Mouse (Mus musculus): Measurements from ENCODE around the gene Adgrg5. TPM values are rescaled to one million over a fixed set of nuclear protein-coding genes. Genes with fewer than 3 reads are reported as not detected.
A peak's percentile ranks its signal among the peaks of the same experiment; 100 is the strongest.

Gene Adgrg5
- polyA plus RNA-seq, 1 experiment from 2014 or later = 0.11 TPM

DNA sequence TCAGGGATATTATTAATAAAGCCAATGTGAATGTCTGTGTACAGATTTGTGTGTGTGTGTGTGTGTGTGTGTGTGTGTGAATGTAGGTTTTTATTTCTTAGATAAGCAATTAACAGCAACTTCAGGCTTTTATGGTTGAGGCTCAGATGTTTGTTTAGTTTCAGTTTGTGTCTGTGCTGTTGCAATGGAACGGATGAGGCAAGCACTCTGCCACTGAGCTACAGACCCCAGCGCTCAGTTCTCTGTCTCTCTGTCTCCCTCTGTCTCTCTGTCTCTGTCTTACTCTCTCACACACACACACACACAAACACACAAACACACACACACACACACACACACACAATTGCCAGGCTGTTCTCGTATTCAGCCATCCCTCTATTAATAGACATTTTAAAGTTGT is 4.7 kb downstream of the Adgrg5 start:
- no peak overlapping the region for H3K4me3 ChIP-seq (ENCODE audit: low read depth, low read length)
- no peak for ATAC-seq (ENCODE audit: low read depth)

GRCm38 (mm10) chr8:94933918-94934317 is 10.4 kb downstream of the Adgrg5 start:
- H3K4me1 ChIP-seq (ENCODE audit: control insufficient read depth, insufficient read depth, low read length) = no peaks in the 10 kb centered on the region
- WGBS = 76% methylated on average over 5 of the region's 5 CpGs
- H3K9me3 ChIP-seq (ENCODE audit: control insufficient read depth, low read length) = no peaks in the 10 kb centered on the region
- H3K27ac ChIP-seq (ENCODE audit: low read depth, low read length) = no peak overlapping the region
- no peak overlapping the region for H3K4me2 ChIP-seq (ENCODE audit: low read depth, low read length)
- H3K9ac ChIP-seq (replicated peaks; ENCODE audit: low read depth, low read length) = no peak overlapping the region
- H3K27me3 ChIP-seq (ENCODE audit: control insufficient read depth, insufficient read depth, low read length) = no peaks in the 10 kb centered on the region
- ATAC-seq (ENCODE audit: low read depth) = no peak
- no peaks in the 10 kb centered on the region for H3K36me3 ChIP-seq (ENCODE audit: control insufficient read depth, insufficient read depth, low read length)
- no peak overlapping the region for H3K4me3 ChIP-seq (ENCODE audit: low read depth, low read length)

More for the DNA sequence above, 4.7 kb downstream of the Adgrg5 start:
- H3K27me3 ChIP-seq (ENCODE audit: control insufficient read depth, insufficient read depth, low read length) = no peaks in the 10 kb centered on the region
- no peaks in the 10 kb centered on the region for H3K4me1 ChIP-seq (ENCODE audit: control insufficient read depth, insufficient read depth, low read length)
- no peak overlapping the region for H3K4me2 ChIP-seq (ENCODE audit: low read depth, low read length)
- no peak overlapping the region for H3K27ac ChIP-seq (ENCODE audit: low read depth, low read length)
- no peak overlapping the region for H3K9ac ChIP-seq (replicated peaks; ENCODE audit: low read depth, low read length)
- WGBS = 82% methylated on average over 3 of the region's 3 CpGs
- H3K36me3 ChIP-seq (ENCODE audit: control insufficient read depth, insufficient read depth, low read length) = no peaks in the 10 kb centered on the region
- H3K9me3 ChIP-seq (ENCODE audit: control insufficient read depth, low read length) = no peaks in the 10 kb centered on the region

DNA sequence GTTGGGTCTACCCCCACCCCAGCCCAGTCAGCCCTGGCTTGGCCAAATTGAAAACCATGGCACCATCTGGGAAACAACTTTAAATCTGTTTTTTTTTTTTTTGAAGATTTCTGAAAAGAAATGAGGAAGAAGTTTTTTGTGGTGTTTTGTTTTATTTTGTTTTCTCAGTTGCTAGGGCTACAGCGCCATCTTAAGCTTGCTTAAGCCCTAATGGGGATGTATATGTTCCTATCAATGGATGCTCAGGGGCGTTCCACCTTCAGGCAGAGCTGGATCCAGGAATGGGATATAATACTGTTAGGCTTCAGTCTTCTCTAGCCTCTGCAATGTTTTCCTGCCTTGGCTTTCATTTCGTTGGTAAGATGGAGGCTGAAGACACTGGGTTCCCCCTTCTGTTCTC is 11.7 kb downstream of the Adgrg5 start:
- H3K9ac ChIP-seq (replicated peaks; ENCODE audit: low read depth, low read length) = no peak overlapping the region
- H3K4me3 ChIP-seq (ENCODE audit: low read depth, low read length) = no peak overlapping the region
- no peaks in the 10 kb centered on the region for H3K4me1 ChIP-seq (ENCODE audit: control insufficient read depth, insufficient read depth, low read length)
- no peak overlapping the region for H3K27ac ChIP-seq (ENCODE audit: low read depth, low read length)
- no peak for ATAC-seq (ENCODE audit: low read depth)
- no peaks in the 10 kb centered on the region for H3K27me3 ChIP-seq (ENCODE audit: control insufficient read depth, insufficient read depth, low read length)
- no peaks in the 10 kb centered on the region for H3K36me3 ChIP-seq (ENCODE audit: control insufficient read depth, insufficient read depth, low read length)
- H3K4me2 ChIP-seq (ENCODE audit: low read depth, low read length) = no peak overlapping the region
- no peaks in the 10 kb centered on the region for H3K9me3 ChIP-seq (ENCODE audit: control insufficient read depth, low read length)
- 82% methylated on average over 3 of the region's 3 CpGs for WGBS

DNA sequence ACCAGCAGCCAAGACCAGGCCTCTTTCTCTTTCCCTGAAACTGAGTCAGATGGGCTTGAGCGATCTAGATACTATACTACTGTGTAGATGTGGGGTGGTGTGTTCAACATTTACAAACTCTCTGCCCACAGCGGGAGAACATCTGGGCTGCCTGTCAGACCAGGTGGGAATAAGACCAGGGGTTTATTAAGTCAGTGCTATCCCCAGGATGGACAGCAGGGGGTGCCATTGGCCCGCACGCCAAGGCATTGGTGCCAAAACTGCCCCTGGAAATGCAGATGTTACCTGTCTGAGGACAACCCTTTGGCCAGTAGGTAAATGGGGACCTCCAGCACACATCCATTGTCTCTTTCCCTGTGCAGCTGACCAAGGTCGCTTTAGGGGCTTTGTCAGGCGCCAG is 19.1 kb downstream of the Adgrg5 start:
- Histone ChIP-seq H3K9me3 (ENCODE audit: control insufficient read depth, low read length) (no peaks in the 10 kb centered on the region), H3K36me3 (ENCODE audit: control insufficient read depth, insufficient read depth, low read length) (no peaks in the 10 kb centered on the region), H3K4me1 (ENCODE audit: control insufficient read depth, insufficient read depth, low read length) (no peaks in the 10 kb centered on the region), H3K4me3 (ENCODE audit: low read depth, low read length) (no peak overlapping the region), H3K4me2 (ENCODE audit: low read depth, low read length) (no peak overlapping the region), H3K27ac (ENCODE audit: low read depth, low read length) (no peak overlapping the region), H3K9ac (replicated peaks; ENCODE audit: low read depth, low read length) (no peak overlapping the region), H3K27me3 (ENCODE audit: control insufficient read depth, insufficient read depth, low read length) (no peaks in the 10 kb centered on the region)
- WGBS = 28% methylated on average over 6 of the region's 6 CpGs
- peak; percentile 44; the same call in 1 of the 2 replicates for ATAC-seq (ENCODE audit: low read depth)

GRCm38 (mm10) chr8:94945185-94945584 is 21.7 kb downstream of the Adgrg5 start:
- Histone ChIP-seq H3K9me3 (ENCODE audit: control insufficient read depth, low read length) (no peaks in the 10 kb centered on the region), H3K27me3 (ENCODE audit: control insufficient read depth, insufficient read depth, low read length) (no peaks in the 10 kb centered on the region), H3K4me2 (ENCODE audit: low read depth, low read length) (no peak overlapping the region), H3K36me3 (ENCODE audit: control insufficient read depth, insufficient read depth, low read length) (no peaks in the 10 kb centered on the region), H3K4me3 (ENCODE audit: low read depth, low read length) (no peak overlapping the region), H3K9ac (replicated peaks; ENCODE audit: low read depth, low read length) (no peak overlapping the region), H3K27ac (ENCODE audit: low read depth, low read length) (no peak overlapping the region), H3K4me1 (ENCODE audit: control insufficient read depth, insufficient read depth, low read length) (no peaks in the 10 kb centered on the region)
- ATAC-seq (ENCODE audit: low read depth) = no peak
- WGBS = 48% methylated on average over 6 of the region's 6 CpGs

DNA sequence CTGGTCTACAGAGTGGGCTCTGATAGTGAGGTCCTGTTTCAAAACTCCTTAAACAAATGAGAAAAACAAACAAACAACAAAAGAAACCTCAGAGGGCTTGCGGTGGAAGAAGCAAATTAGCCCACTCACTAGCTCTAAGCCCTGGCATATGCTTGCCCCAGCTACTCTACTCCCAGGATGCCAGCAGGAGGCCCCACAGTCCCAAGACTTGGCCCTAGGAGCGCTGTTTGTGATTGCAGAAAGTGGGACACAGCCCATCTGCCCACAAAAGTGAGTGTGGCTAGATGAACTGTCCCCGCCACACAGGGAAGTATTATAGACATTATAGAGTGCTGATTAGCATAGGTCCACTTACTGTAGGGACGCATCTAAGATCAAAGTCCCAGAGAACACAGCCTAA is 24.9 kb downstream of the Adgrg5 start:
- 81% methylated on average over 4 of the region's 4 CpGs for WGBS
- Histone ChIP-seq H3K27me3 (ENCODE audit: control insufficient read depth, insufficient read depth, low read length) (no peaks in the 10 kb centered on the region), H3K9ac (replicated peaks; ENCODE audit: low read depth, low read length) (no peak overlapping the region), H3K4me2 (ENCODE audit: low read depth, low read length) (no peak overlapping the region), H3K4me3 (ENCODE audit: low read depth, low read length) (no peak overlapping the region), H3K4me1 (ENCODE audit: control insufficient read depth, insufficient read depth, low read length) (no peaks in the 10 kb centered on the region), H3K36me3 (ENCODE audit: control insufficient read depth, insufficient read depth, low read length) (no peaks in the 10 kb centered on the region), H3K27ac (ENCODE audit: low read depth, low read length) (no peak overlapping the region), H3K9me3 (ENCODE audit: control insufficient read depth, low read length) (no peaks in the 10 kb centered on the region)
- ATAC-seq (ENCODE audit: low read depth) = no peak

GRCm38 (mm10) chr8:94949010-94949409 is 25.5 kb downstream of the Adgrg5 start:
- Histone ChIP-seq H3K4me3 (ENCODE audit: low read depth, low read length) (no peak overlapping the region), H3K36me3 (ENCODE audit: control insufficient read depth, insufficient read depth, low read length) (no peaks in the 10 kb centered on the region), H3K27me3 (ENCODE audit: control insufficient read depth, insufficient read depth, low read length) (no peaks in the 10 kb centered on the region), H3K9ac (replicated peaks; ENCODE audit: low read depth, low read length) (no peak overlapping the region), H3K9me3 (ENCODE audit: control insufficient read depth, low read length) (no peaks in the 10 kb centered on the region), H3K27ac (ENCODE audit: low read depth, low read length) (no peak overlapping the region), H3K4me1 (ENCODE audit: control insufficient read depth, insufficient read depth, low read length) (no peaks in the 10 kb centered on the region), H3K4me2 (ENCODE audit: low read depth, low read length) (no peak overlapping the region)
- 86% methylated on average over 4 of the region's 4 CpGs for WGBS
- ATAC-seq (ENCODE audit: low read depth) = no peak

DNA sequence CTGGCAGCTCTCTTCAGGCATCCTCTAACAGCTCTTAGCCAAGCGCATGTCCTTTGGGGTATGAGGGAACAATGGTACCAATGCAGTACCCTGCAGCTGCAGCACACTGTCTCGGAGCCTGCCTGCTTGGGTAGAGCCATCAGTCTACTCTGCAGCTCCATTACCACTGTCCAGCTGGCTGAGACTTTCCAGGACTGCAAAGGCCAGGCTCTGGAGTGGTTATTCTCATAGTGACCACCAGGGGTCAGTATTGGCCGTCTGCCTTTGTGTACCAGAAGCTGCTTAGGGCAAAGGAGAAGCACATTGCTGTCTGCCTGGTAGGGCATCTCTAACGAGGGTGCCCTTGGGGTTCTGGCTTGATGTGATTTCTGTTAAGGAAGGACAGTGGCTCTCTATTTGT is 26.6 kb downstream of the Adgrg5 start:
- H3K36me3 ChIP-seq (ENCODE audit: control insufficient read depth, insufficient read depth, low read length) = no peaks in the 10 kb centered on the region
- H3K27me3 ChIP-seq (ENCODE audit: control insufficient read depth, insufficient read depth, low read length) = no peaks in the 10 kb centered on the region
- H3K4me1 ChIP-seq (ENCODE audit: control insufficient read depth, insufficient read depth, low read length) = 0 out of 2 replicates have a peak, but pooled peaks cover 5% of the 10 kb centered on the region
- H3K9ac ChIP-seq (replicated peaks; ENCODE audit: low read depth, low read length) = no peak overlapping the region
- WGBS = 15% methylated on average over 4 of the region's 4 CpGs
- no peaks in the 10 kb centered on the region for H3K9me3 ChIP-seq (ENCODE audit: control insufficient read depth, low read length)
- ATAC-seq (ENCODE audit: low read depth) = peak; percentile 88
- H3K4me2 ChIP-seq (ENCODE audit: low read depth, low read length) = no peak overlapping the region
- no peak overlapping the region for H3K27ac ChIP-seq (ENCODE audit: low read depth, low read length)
- no peak overlapping the region for H3K4me3 ChIP-seq (ENCODE audit: low read depth, low read length)

GRCm38 (mm10) chr8:94950458-94950857 is 27.0 kb downstream of the Adgrg5 start:
- H3K4me2 ChIP-seq (ENCODE audit: low read depth, low read length) = no peak overlapping the region
- H3K4me3 ChIP-seq (ENCODE audit: low read depth, low read length) = no peak overlapping the region
- no peaks in the 10 kb centered on the region for H3K27me3 ChIP-seq (ENCODE audit: control insufficient read depth, insufficient read depth, low read length)
- H3K9me3 ChIP-seq (ENCODE audit: control insufficient read depth, low read length) = no peaks in the 10 kb centered on the region
- 0 out of 2 replicates have a peak, but pooled peaks cover 5% of the 10 kb centered on the region for H3K4me1 ChIP-seq (ENCODE audit: control insufficient read depth, insufficient read depth, low read length)
- WGBS = 75% methylated on average over 5 of the region's 5 CpGs
- H3K27ac ChIP-seq (ENCODE audit: low read depth, low read length) = no peak overlapping the region
- ATAC-seq (ENCODE audit: low read depth) = peak; percentile 50; the same call in 1 of the 2 replicates
- H3K9ac ChIP-seq (replicated peaks; ENCODE audit: low read depth, low read length) = no peak overlapping the region
- no peaks in the 10 kb centered on the region for H3K36me3 ChIP-seq (ENCODE audit: control insufficient read depth, insufficient read depth, low read length)

All from neural tube, embryonic 14.5 days (tissue).